Mouse (Mus musculus): ENCODE measurements around the gene Ninj2.

Ninj2 gene

GRCm38 (mm10) chr6:120134748-120135147 lies 41.6 kb downstream of the Ninj2 start:
- DNase-seq (ENCODE audit: low spot score), result no peak

GRCm38 (mm10) chr6:120145439-120145838 lies 52.3 kb downstream of the Ninj2 start:
- peak; percentile 74 for DNase-seq (ENCODE audit: low spot score)

GRCm38 (mm10) chr6:120146676-120147075 lies 53.5 kb downstream of the Ninj2 start:
- peak; percentile 79 for DNase-seq (ENCODE audit: low spot score)

GRCm38 (mm10) chr6:120147411-120147810 lies 54.3 kb downstream of the Ninj2 start:
- no peak for DNase-seq (ENCODE audit: low spot score)

- DNase-seq (ENCODE audit: low spot score), result peak; percentile 77
Measured at GRCm38 (mm10) chr6:120148716-120149392, 55.7 kb downstream of the Ninj2 start.

- no peak for DNase-seq (ENCODE audit: low spot score)
Measured at GRCm38 (mm10) chr6:120149458-120150120, 56.4 kb downstream of the Ninj2 start.

- no peak for DNase-seq (ENCODE audit: low spot score)
Measured at GRCm38 (mm10) chr6:120150206-120150605, 57.1 kb downstream of the Ninj2 start.

- DNase-seq (ENCODE audit: low spot score), result peak; percentile 60
Measured at GRCm38 (mm10) chr6:120151616-120152053, 58.5 kb downstream of the Ninj2 start.

GRCm38 (mm10) chr6:120152739-120153696 lies 59.9 kb downstream of the Ninj2 start:
- no peak for DNase-seq (ENCODE audit: low spot score)

- DNase-seq (ENCODE audit: low spot score), result no peak
Measured at GRCm38 (mm10) chr6:120154526-120155309, 61.6 kb downstream of the Ninj2 start.

- no peak for DNase-seq (ENCODE audit: low spot score)
Measured at GRCm38 (mm10) chr6:120155510-120155909, 62.4 kb downstream of the Ninj2 start.

- no peak for DNase-seq (ENCODE audit: low spot score)
Measured at GRCm38 (mm10) chr6:120157479-120157878, 64.3 kb downstream of the Ninj2 start.

GRCm38 (mm10) chr6:120159133-120159901 lies 66.2 kb downstream of the Ninj2 start:
- DNase-seq (ENCODE audit: low spot score), result peak; percentile 71

GRCm38 (mm10) chr6:120162928-120163327 lies 69.8 kb downstream of the Ninj2 start:
- DNase-seq (ENCODE audit: low spot score), result no peak

GRCm38 (mm10) chr6:120164765-120165164 lies 71.6 kb downstream of the Ninj2 start:
- DNase-seq (ENCODE audit: low spot score), result no peak

- DNase-seq (ENCODE audit: low spot score), result no peak
Measured at GRCm38 (mm10) chr6:120167574-120167973, 74.4 kb downstream of the Ninj2 start.

GRCm38 (mm10) chr6:120172294-120173017 lies 79.3 kb downstream of the Ninj2 start:
- DNase-seq (ENCODE audit: low spot score), result peak; percentile 85

- DNase-seq (ENCODE audit: low spot score), result no peak
Measured at GRCm38 (mm10) chr6:120174028-120174601, 81.0 kb downstream of the Ninj2 start.

- DNase-seq (ENCODE audit: low spot score), result no peak
Measured at GRCm38 (mm10) chr6:120174602-120175115, 81.5 kb downstream of the Ninj2 start.

- DNase-seq (ENCODE audit: low spot score), result no peak
Measured at GRCm38 (mm10) chr6:120175650-120176049, 82.5 kb downstream of the Ninj2 start.
